Mouse (Mus musculus): ENCODE results near the gene Rpl3l. TPM values are rescaled to one million over a fixed set of nuclear protein-coding genes. Genes with fewer than 3 reads are reported as not detected.

Rpl3l gene
- polyA plus RNA-seq, 1 experiment from 2014 or later: not detected

- 2% methylated on average over 29 of the region's 29 CpGs for WGBS
- H3K4me3 ChIP-seq: peak within 1 kb of the TSS; percentile 73
- no peaks in the 10 kb centered on the region for H3K27me3 ChIP-seq (ENCODE audit: low read depth, poor library complexity, severe bottlenecking)
- peak; percentile 91 for DNase-seq (ENCODE audit: low spot score)
- H3K4me1 ChIP-seq: peaks cover 16% of the 10 kb centered on the region
- peaks cover 17% of the 10 kb centered on the region for H3K36me3 ChIP-seq
- peak within 1 kb of the TSS; percentile 77 for H3K27ac ChIP-seq
- H3K9me3 ChIP-seq (replicated peaks): no peaks in the 10 kb centered on the region
Observed at GRCm38 (mm10) chr17:24736330-24737051, 8.9 kb downstream of the Rpl3l start, which contains the start of gene Msrb1. Gene Msrb1 (plus strand): TSS chr17:24736642.

GRCm38 (mm10) chr17:24737135-24737810, 9.7 kb downstream of the Rpl3l start:
- Histone ChIP-seq H3K9me3 (replicated peaks) (no peaks in the 10 kb centered on the region), H3K27me3 (ENCODE audit: low read depth, poor library complexity, severe bottlenecking) (no peaks in the 10 kb centered on the region), H3K27ac (peak overlapping the region; percentile 77; the same call in 1 of the 2 replicates), H3K4me1 (peaks cover 16% of the 10 kb centered on the region), H3K36me3 (peaks cover 25% of the 10 kb centered on the region), H3K4me3 (peak overlapping the region; percentile 73)
- WGBS: 31% methylated on average over 8 of the region's 8 CpGs
- no peak for DNase-seq (ENCODE audit: low spot score)

- H3K9me3 ChIP-seq (replicated peaks): no peaks in the 10 kb centered on the region
- H3K27ac ChIP-seq: no peak overlapping the region
- no peak for DNase-seq (ENCODE audit: low spot score)
- H3K36me3 ChIP-seq: peaks cover 30% of the 10 kb centered on the region
- 91% methylated on average over 4 of the region's 4 CpGs for WGBS
- no peaks in the 10 kb centered on the region for H3K27me3 ChIP-seq (ENCODE audit: low read depth, poor library complexity, severe bottlenecking)
- peaks cover 16% of the 10 kb centered on the region for H3K4me1 ChIP-seq
- no peak overlapping the region for H3K4me3 ChIP-seq
Observed at GRCm38 (mm10) chr17:24738238-24738637, 10.6 kb downstream of the Rpl3l start.

GRCm38 (mm10) chr17:24739926-24740325, 12.3 kb downstream of the Rpl3l start:
- H3K27me3 ChIP-seq (ENCODE audit: low read depth, poor library complexity, severe bottlenecking): no peaks in the 10 kb centered on the region
- 81% methylated on average over 8 of the region's 8 CpGs for WGBS
- H3K36me3 ChIP-seq: peaks cover 30% of the 10 kb centered on the region
- no peaks in the 10 kb centered on the region for H3K9me3 ChIP-seq (replicated peaks)
- DNase-seq (ENCODE audit: low spot score): no peak
- H3K27ac ChIP-seq: no peak overlapping the region
- no peak overlapping the region for H3K4me3 ChIP-seq
- H3K4me1 ChIP-seq: peaks cover 21% of the 10 kb centered on the region

GRCm38 (mm10) chr17:24742307-24742706, 14.7 kb downstream of the Rpl3l start:
- Histone ChIP-seq H3K27me3 (ENCODE audit: low read depth, poor library complexity, severe bottlenecking) (no peaks in the 10 kb centered on the region), H3K4me3 (no peak overlapping the region), H3K9me3 (replicated peaks) (no peaks in the 10 kb centered on the region), H3K36me3 (peaks cover 30% of the 10 kb centered on the region), H3K4me1 (peaks cover 24% of the 10 kb centered on the region), H3K27ac (no peak overlapping the region)
- DNase-seq (ENCODE audit: low spot score): no peak
- 87% methylated on average over 8 of the region's 8 CpGs for WGBS

GRCm38 (mm10) chr17:24743896-24744295, 16.3 kb downstream of the Rpl3l start:
- Histone ChIP-seq H3K9me3 (replicated peaks) (no peaks in the 10 kb centered on the region), H3K27ac (no peak overlapping the region), H3K27me3 (ENCODE audit: low read depth, poor library complexity, severe bottlenecking) (0 out of 2 replicates have a peak, but pooled peaks cover under 1% of the 10 kb centered on the region), H3K4me3 (no peak overlapping the region), H3K4me1 (peaks cover 25% of the 10 kb centered on the region), H3K36me3 (peaks cover 30% of the 10 kb centered on the region)
- 81% methylated on average over 5 of the region's 5 CpGs for WGBS
- no peak for DNase-seq (ENCODE audit: low spot score)

- Histone ChIP-seq H3K4me1 (peaks cover 25% of the 10 kb centered on the region), H3K4me3 (no peak overlapping the region), H3K27me3 (ENCODE audit: low read depth, poor library complexity, severe bottlenecking) (peaks cover 5% of the 10 kb centered on the region), H3K9me3 (replicated peaks) (no peaks in the 10 kb centered on the region), H3K27ac (no peak overlapping the region), H3K36me3 (peaks cover 30% of the 10 kb centered on the region)
- no peak for DNase-seq (ENCODE audit: low spot score)
- 80% methylated on average over 3 of the region's 3 CpGs for WGBS
Observed at GRCm38 (mm10) chr17:24744381-24744780, 16.8 kb downstream of the Rpl3l start.

- Histone ChIP-seq H3K27ac (0 out of 2 replicates have a peak overlapping the region, but pooled peaks have one; percentile 10), H3K4me1 (peaks cover 25% of the 10 kb centered on the region), H3K9me3 (replicated peaks) (no peaks in the 10 kb centered on the region), H3K4me3 (no peak overlapping the region), H3K36me3 (peaks cover 19% of the 10 kb centered on the region), H3K27me3 (ENCODE audit: low read depth, poor library complexity, severe bottlenecking) (peaks cover 17% of the 10 kb centered on the region)
- DNase-seq (ENCODE audit: low spot score): peak; percentile 87
- 22% methylated on average over 7 of the region's 7 CpGs for WGBS
Observed at GRCm38 (mm10) chr17:24745526-24746497, 18.2 kb downstream of the Rpl3l start.

- H3K27ac ChIP-seq: peak overlapping the region; percentile 12
- no peaks in the 10 kb centered on the region for H3K9me3 ChIP-seq (replicated peaks)
- peaks cover 29% of the 10 kb centered on the region for H3K27me3 ChIP-seq (ENCODE audit: low read depth, poor library complexity, severe bottlenecking)
- WGBS: 38% methylated on average over 4 of the region's 4 CpGs
- H3K4me3 ChIP-seq: no peak overlapping the region
- peaks cover 8% of the 10 kb centered on the region; the same call in 1 of the 2 replicates for H3K36me3 ChIP-seq
- H3K4me1 ChIP-seq: peaks cover 25% of the 10 kb centered on the region
- DNase-seq (ENCODE audit: low spot score): no peak
Observed at GRCm38 (mm10) chr17:24746986-24747385, 19.4 kb downstream of the Rpl3l start.

- Histone ChIP-seq H3K27ac (no peak overlapping the region), H3K36me3 (no peaks in the 10 kb centered on the region), H3K4me3 (peak overlapping the region; percentile 69; the same call in 1 of the 2 replicates), H3K4me1 (peaks cover 44% of the 10 kb centered on the region), H3K27me3 (ENCODE audit: low read depth, poor library complexity, severe bottlenecking) (peaks cover 74% of the 10 kb centered on the region), H3K9me3 (replicated peaks) (no peaks in the 10 kb centered on the region)
- no peak for DNase-seq (ENCODE audit: low spot score)
- WGBS: 20% methylated on average over 4 of the region's 4 CpGs
Observed at GRCm38 (mm10) chr17:24751528-24751927, 23.9 kb downstream of the Rpl3l start.

- H3K27me3 ChIP-seq (ENCODE audit: low read depth, poor library complexity, severe bottlenecking): peaks cover 78% of the 10 kb centered on the region
- H3K9me3 ChIP-seq (replicated peaks): no peaks in the 10 kb centered on the region
- H3K27ac ChIP-seq: peak within 1 kb of the TSS; percentile 27
- H3K36me3 ChIP-seq: peaks cover 1% of the 10 kb centered on the region; the same call in 1 of the 2 replicates
- peak within 1 kb of the TSS; percentile 69 for H3K4me3 ChIP-seq
- peaks cover 44% of the 10 kb centered on the region for H3K4me1 ChIP-seq
- under 1% methylated on average over 80 of the region's 82 CpGs for WGBS
- peak; percentile 81 for DNase-seq (ENCODE audit: low spot score)
Observed at GRCm38 (mm10) chr17:24752415-24753394, 25.1 kb downstream of the Rpl3l start, which contains the start of gene Hs3st6. Gene Hs3st6 (plus strand): TSS chr17:24752988.
